Mouse (Mus musculus) ES-E14 (cell line): Measurements from ENCODE around the gene Gm38392.

ENCODE experiments used
- CHD2 ChIP-seq: IDR thresholded peaks from 2 replicates; pipeline ENCODE4 v1.6.1; 2014; ENCODE audit warnings: mild to moderate bottlenecking, low read depth, low read length, inconsistent platforms
- HCFC1 ChIP-seq: IDR thresholded peaks from 2 replicates; pipeline ENCODE4 v1.6.1; 2012; ENCODE audit warnings: low read length, inconsistent platforms, borderline replicate concordance; ENCODE audit not compliant: insufficient read depth
- MAFK ChIP-seq: IDR thresholded peaks from 2 replicates; pipeline ENCODE4 v1.6.1; 2014; ENCODE audit warnings: mild to moderate bottlenecking, low read depth, low read length, inconsistent platforms; ENCODE audit not compliant: insufficient read depth
- ZNF384 ChIP-seq: IDR thresholded peaks from 2 replicates; pipeline ENCODE4 v1.6.1; 2012; ENCODE audit warnings: low read depth, low read length, inconsistent platforms

DNA sequence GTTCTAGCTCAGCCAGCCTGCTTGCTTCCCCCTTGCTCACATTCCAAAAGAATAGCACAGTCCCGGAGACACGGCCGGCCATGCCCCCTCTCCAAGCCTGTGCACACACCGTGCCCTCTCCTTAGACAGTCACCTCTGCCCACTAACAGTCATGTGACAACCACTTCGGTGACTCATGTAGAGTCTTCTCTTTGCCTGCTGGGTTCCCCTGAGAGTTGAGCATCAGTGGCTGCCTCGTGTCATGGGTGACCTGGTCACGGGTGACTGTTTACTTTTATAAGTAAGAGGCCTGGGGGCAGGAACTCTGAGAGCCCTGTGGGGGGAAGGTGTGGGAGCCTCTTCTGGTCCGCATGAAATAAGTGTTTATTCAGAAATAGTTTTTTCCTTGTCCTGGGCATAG lies 53.0 kb downstream of the Gm38392 start:
- TF ChIP-seq HCFC1 (no peak), ZNF384 (no peak), CHD2 (no peak), MAFK (no peak)
